Mouse (Mus musculus) MEL (cell line): ENCODE results near the gene Angptl7. TPM values are rescaled to one million over a fixed set of nuclear protein-coding genes. Genes with fewer than 3 reads are reported as not detected.

ENCODE experiments used
- DNase-seq: peaks from one replicate; pipeline ENCODE4 v3.0.0; 2011; ENCODE audit warnings: low read depth, low spot score
- H3K27ac ChIP-seq: 2 replicates; pipeline ENCODE4 v1.5.1; 2012; ENCODE audit warnings: low read depth, mild to moderate bottlenecking, control low read depth, low read length, moderate library complexity; ENCODE audit not compliant: control insufficient read depth
- H3K27me3 ChIP-seq, 2 experiments: fragments of 150-350 bp in 1 of 2; sonication (generic) in 1 of 2; 2 replicates each; pipeline ENCODE4 v1.6.1; 2012; ENCODE audit warnings: low read length in 2 of 2, mild to moderate bottlenecking in 2 of 2, improper control_type of control experiment in 1 of 2, moderate library complexity in 1 of 2; ENCODE audit not compliant: insufficient read depth in 2 of 2, control insufficient read depth in 1 of 2
- H3K36me3 ChIP-seq, 2 experiments: 2 replicates each; pipeline ENCODE4 v1.6.1; 2012 to 2014; ENCODE audit warnings: low read length in 2 of 2, improper control_type of control experiment in 1 of 2, inconsistent platforms in 1 of 2, mild to moderate bottlenecking in 1 of 2; ENCODE audit not compliant: insufficient read depth in 2 of 2, control insufficient read depth in 1 of 2
- H3K4me1 ChIP-seq, 2 experiments: fragments of 150-350 bp in 1 of 2; sonication (generic) in 1 of 2; 2 replicates each; pipeline ENCODE4 v1.6.1; 2012; ENCODE audit warnings: low read length in 2 of 2, improper control_type of control experiment in 1 of 2, mild to moderate bottlenecking in 1 of 2; ENCODE audit not compliant: insufficient read depth in 2 of 2, control insufficient read depth in 1 of 2
- H3K4me3 ChIP-seq, 2 experiments: fragments of 150-350 bp in 1 of 2; sonication (generic) in 1 of 2; 2 replicates each; pipeline ENCODE4 v1.5.1; 2012; ENCODE audit warnings: low read depth in 2 of 2, low read length in 2 of 2, mild to moderate bottlenecking in 2 of 2, moderate library complexity in 2 of 2, control low read depth in 1 of 2, improper control_type of control experiment in 1 of 2; ENCODE audit not compliant: control insufficient read depth in 1 of 2, insufficient read depth in 1 of 2
- H3K79me2 ChIP-seq: 2 replicates; pipeline ENCODE4 v1.6.1; 2012; ENCODE audit warnings: mild to moderate bottlenecking, low read length, moderate library complexity; ENCODE audit not compliant: control insufficient read depth, poor library complexity, insufficient read depth
- H3K9ac ChIP-seq: 2 replicates; pipeline ENCODE4 v1.6.1; 2012; ENCODE audit warnings: low read depth, mild to moderate bottlenecking, control low read depth, low read length, moderate library complexity; ENCODE audit not compliant: control insufficient read depth, poor library complexity, severe bottlenecking
- H3K9me3 ChIP-seq: fragments of 150-350 bp; sonication (generic); replicated peaks from 2 replicates; pipeline ENCODE4 v1.6.1; 2012; ENCODE audit warnings: mild to moderate bottlenecking, low read length, improper control_type of control experiment, moderate library complexity; ENCODE audit not compliant: insufficient read depth
- CTCF ChIP-seq, 3 experiments: IDR thresholded peaks in 2 of 3; conservative IDR thresholded peaks in 1 of 3; 2 replicates each; pipeline ENCODE4 v1.5.1; 2011 to 2012; ENCODE audit warnings: low read length in 3 of 3, low read depth in 2 of 3, mild to moderate bottlenecking in 2 of 3, improper control_type of control experiment in 1 of 3, inconsistent platforms in 1 of 3, mixed read lengths in 1 of 3, moderate library complexity in 1 of 3; ENCODE audit not compliant: control insufficient read depth in 1 of 3, insufficient read depth in 1 of 3, poor library complexity in 1 of 3, severe bottlenecking in 1 of 3
- E2F4 ChIP-seq: IDR thresholded peaks from 2 replicates; pipeline ENCODE4 v1.6.1; 2011; ENCODE audit warnings: low read depth, low read length, improper control_type of control experiment, borderline replicate concordance
- ETS1 ChIP-seq: IDR thresholded peaks from 2 replicates; pipeline ENCODE4 v1.6.1; 2012; ENCODE audit warnings: low read depth, mild to moderate bottlenecking, inconsistent platforms, low read length, improper control_type of control experiment, moderate library complexity
- GABPA ChIP-seq: IDR thresholded peaks from 2 replicates; pipeline ENCODE4 v1.6.1; 2012; ENCODE audit warnings: low read depth, mild to moderate bottlenecking, inconsistent platforms, low read length, improper control_type of control experiment, moderate library complexity
- GATA1 ChIP-seq: IDR thresholded peaks from 2 replicates; pipeline ENCODE4 v1.6.1; 2011; ENCODE audit warnings: low read depth, low read length, improper control_type of control experiment
- JUND ChIP-seq: IDR thresholded peaks from 2 replicates; pipeline ENCODE4 v1.6.1; 2011; ENCODE audit warnings: low read depth, mild to moderate bottlenecking, improper control_type of control experiment, low read length
- MXI1 ChIP-seq: IDR thresholded peaks from 2 replicates; pipeline ENCODE4 v1.6.1; 2011; ENCODE audit warnings: mild to moderate bottlenecking, low read depth, low read length, improper control_type of control experiment
- NELFE ChIP-seq: IDR thresholded peaks from 2 replicates; pipeline ENCODE4 v1.6.1; 2011; ENCODE audit warnings: low read depth, low read length, improper control_type of control experiment
- NRF1 ChIP-seq: IDR thresholded peaks from 2 replicates; pipeline ENCODE4 v1.6.1; 2014; ENCODE audit warnings: low read depth, mild to moderate bottlenecking, inconsistent platforms, low read length, improper control_type of control experiment, moderate library complexity; ENCODE audit not compliant: poor library complexity, insufficient read depth, severe bottlenecking
- POLR2AphosphoS2 ChIP-seq: IDR thresholded peaks from 2 replicates; pipeline ENCODE4 v1.6.1; 2011; ENCODE audit warnings: low read length, improper control_type of control experiment
- RAD21 ChIP-seq: IDR thresholded peaks from 2 replicates; pipeline ENCODE4 v1.6.1; 2011; ENCODE audit warnings: mild to moderate bottlenecking, low read depth, low read length, improper control_type of control experiment
- SMC3 ChIP-seq: IDR thresholded peaks from 2 replicates; pipeline ENCODE4 v1.6.1; 2011; ENCODE audit warnings: low read depth, low read length, improper control_type of control experiment
- TAL1 ChIP-seq: IDR thresholded peaks from 2 replicates; pipeline ENCODE4 v1.6.1; 2012; ENCODE audit warnings: mild to moderate bottlenecking, inconsistent platforms, low read length, moderate library complexity, mixed read lengths
- TBP ChIP-seq: IDR thresholded peaks from 2 replicates; pipeline ENCODE4 v1.8.0; 2011; ENCODE audit warnings: low read depth, low read length, improper control_type of control experiment
- USF1 ChIP-seq: IDR thresholded peaks from 2 replicates; pipeline ENCODE4 v1.6.1; 2014; ENCODE audit warnings: low read depth, mild to moderate bottlenecking, inconsistent platforms, low read length, improper control_type of control experiment, moderate library complexity
- USF2 ChIP-seq, 2 experiments: IDR thresholded peaks; 2 replicates each; pipeline ENCODE4 v1.6.1; 2011 to 2012; ENCODE audit warnings: improper control_type of control experiment in 2 of 2, low read length in 2 of 2, borderline replicate concordance in 1 of 2, inconsistent platforms in 1 of 2, low read depth in 1 of 2, mild to moderate bottlenecking in 1 of 2; ENCODE audit not compliant: insufficient read depth in 1 of 2
- ZC3H11A ChIP-seq: IDR thresholded peaks from 2 replicates; pipeline ENCODE4 v1.6.1; 2012; ENCODE audit warnings: low read depth, mild to moderate bottlenecking, inconsistent platforms, low read length, improper control_type of control experiment
- ZNF384 ChIP-seq: IDR thresholded peaks from 2 replicates; pipeline ENCODE4 v1.6.1; 2012; ENCODE audit warnings: low read depth, mild to moderate bottlenecking, inconsistent platforms, low read length, improper control_type of control experiment
- polyA plus RNA-seq, 2 experiments: library from polyadenylated mRNA; stranded (reverse) in 1 of 2; unstranded in 1 of 2; fragments of >175 nt in 1 of 2; fragments of >200 nt in 1 of 2; gene quantifications; 2 replicates each; pipeline versions ENCODE4 v1.2.1 to v1.2.4; 2012; ENCODE audit warnings: low replicate concordance in 2 of 2, low read depth in 1 of 2; ENCODE audit not compliant: insufficient read length in 2 of 2, insufficient read depth in 1 of 2, missing spikeins in 1 of 2
- total RNA-seq: library from RNA; depleted of rRNA; stranded (reverse); fragments of 300-350 nt; gene quantifications from 2 replicates; pipeline ENCODE4 v1.2.3, GENCODE M21; 2012

Angptl7 gene
- total and polyA plus RNA-seq, 3 experiments: not detected

DNA sequence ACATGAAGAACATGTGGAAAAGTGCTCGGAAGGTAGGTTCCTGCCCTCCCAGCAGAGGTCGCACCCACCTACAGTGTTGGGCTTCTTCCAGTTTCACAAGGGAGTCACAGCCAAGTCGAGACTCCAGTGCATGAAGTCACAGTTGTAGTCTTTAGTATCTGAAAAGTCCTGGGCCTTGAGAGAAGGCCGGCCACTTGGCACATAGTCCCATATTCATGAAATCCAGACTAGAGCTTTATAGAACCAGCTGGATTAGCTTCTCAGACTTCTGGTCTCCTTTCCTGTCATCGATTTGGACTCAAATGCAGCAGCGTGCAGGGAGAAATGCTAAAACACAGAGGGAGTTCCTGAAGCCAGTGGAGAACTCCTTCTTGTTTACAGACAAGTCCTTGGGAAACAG is 30.5 kb upstream of the Angptl7 start:
- H3K4me1 ChIP-seq: no peaks in the 10 kb centered on the region
- DNase-seq: no peak
- peaks cover 0 to 2% of the 10 kb centered on the region in 2 experiments; a peak in 2 of 4 replicates for H3K36me3 ChIP-seq
- H3K27me3 ChIP-seq: no peaks in the 10 kb centered on the region
- H3K4me3 ChIP-seq: no peak overlapping the region
- TF ChIP-seq USF1 (no peak), TAL1 (no peak), SMC3 (no peak)
- H3K9ac ChIP-seq: no peak overlapping the region
- no peak overlapping the region for H3K27ac ChIP-seq
- H3K9me3 ChIP-seq: no peaks in the 10 kb centered on the region
- H3K79me2 ChIP-seq: no peaks in the 10 kb centered on the region

- Histone ChIP-seq H3K27ac (no peak overlapping the region), H3K79me2 (no peaks in the 10 kb centered on the region), H3K36me3 (peaks cover 0 to 2% of the 10 kb centered on the region in 2 experiments; a peak in 2 of 4 replicates), H3K9ac (no peak overlapping the region), H3K27me3 (no peaks in the 10 kb centered on the region), H3K4me3 (no peak overlapping the region), H3K9me3 (no peaks in the 10 kb centered on the region), H3K4me1 (no peaks in the 10 kb centered on the region)
- no peak for TF ChIP-seq JUND
- no peak for TF ChIP-seq USF2 (IDR thresholded peaks at IDR 0.05; ENCODE audit: borderline replicate concordance in 1 of 2, insufficient read depth in 1 of 2, low read depth in 1 of 2, low read length in 2 of 2)
- TF ChIP-seq ZC3H11A: no peak
- TF ChIP-seq CTCF (IDR thresholded peaks at IDR 0.05 in 2 of 3, conservative IDR thresholded peaks at IDR 0.05 in 1 of 3; ENCODE audit: control insufficient read depth in 1 of 3, insufficient read depth in 1 of 3, low read depth in 2 of 3, low read length in 3 of 3, poor library complexity in 1 of 3, severe bottlenecking in 1 of 3): no peak
- no peak for TF ChIP-seq RAD21
- TF ChIP-seq TBP: no peak
- no peak for TF ChIP-seq GABPA
- no peak for TF ChIP-seq MXI1
- no peak for TF ChIP-seq ZNF384
- DNase-seq: no peak
Observed at GRCm38 (mm10) chr4:148530351-148530750, 30.1 kb upstream of the Angptl7 start.

GRCm38 (mm10) chr4:148527158-148527910 is 27.1 kb upstream of the Angptl7 start:
- Histone ChIP-seq H3K27ac (no peak overlapping the region), H3K9me3 (no peaks in the 10 kb centered on the region), H3K4me3 (no peak overlapping the region), H3K4me1 (no peaks in the 10 kb centered on the region), H3K79me2 (no peaks in the 10 kb centered on the region), H3K9ac (no peak overlapping the region), H3K27me3 (no peaks in the 10 kb centered on the region), H3K36me3 (peaks cover 0 to 2% of the 10 kb centered on the region in 2 experiments; a peak in 2 of 4 replicates)
- TF ChIP-seq POLR2AphosphoS2 (no peak), USF2 (IDR thresholded peaks at IDR 0.05; ENCODE audit: borderline replicate concordance in 1 of 2, insufficient read depth in 1 of 2, low read depth in 1 of 2, low read length in 2 of 2) (no peak), E2F4 (no peak), NRF1 (no peak), GABPA (no peak), NELFE (no peak), MXI1 (no peak), GATA1 (no peak), ETS1 (no peak), ZNF384 (no peak)
- DNase-seq: no peak
